ENCODE assay signal across 11 mouse cellular contexts in genomic region chr16:91385621-91386020, GRCm38 (mm10). TPM values are rescaled to one million over a fixed set of nuclear protein-coding genes. Genes with fewer than 3 reads are reported as not detected.
DNase-seq lines count a peak whose midpoint lies in the region; ATAC-seq and TF ChIP-seq lines count a peak whose summit lies in the region.
"Had no signal": no experiment of that assay in that cellular context is flagged by ENCODE, and none has a peak within 500 bp of the region (broad histone marks: within the 10 kb centered on the region; RNA-seq: fewer than 3 reads in every experiment).

No protein-coding gene starts in this region.

- TF ChIP-seq POLR2A in liver, adult 2 months (IDR thresholded peaks at IDR 0.05; ENCODE audit: extremely low read depth, insufficient read depth, low read length) = 0 out of 2 replicates have a peak, but pooled peaks have one; percentile 21

- no peak overlapping the region for H3K4me3 ChIP-seq in liver, adult 2 months (ENCODE audit: insufficient read depth, low read depth, low read length)
- no peak overlapping the region for H3K4me3 ChIP-seq in intestine, embryonic 16.5 days (ENCODE audit: low read length)
- no peak overlapping the region for H3K4me3 ChIP-seq in liver, embryonic 15.5 days (replicated peaks)
- H3K4me3 ChIP-seq: megakaryocyte, embryonic 14.5 days had no signal

- no peaks in the 10 kb centered on the region for H3K9me3 ChIP-seq in intestine, embryonic 16.5 days (ENCODE audit: control insufficient read depth, low read length)
- no peaks in the 10 kb centered on the region for H3K9me3 ChIP-seq in liver, embryonic 15.5 days (replicated peaks)
- H3K9me3 ChIP-seq: megakaryocyte, embryonic 14.5 days had no signal

- ATAC-seq in intestine, embryonic 16.5 days = peak; percentile 57
- peak; percentile 49 for ATAC-seq in liver, embryonic 15.5 days (ENCODE audit: insufficient read depth)

- H3K27ac ChIP-seq in liver, adult 2 months (replicated peaks; ENCODE audit: insufficient read depth, low read depth, low read length) = peak overlapping the region; percentile 88
- H3K27ac ChIP-seq in intestine, embryonic 16.5 days (ENCODE audit: low read length) = no peak overlapping the region
- H3K27ac ChIP-seq in liver, embryonic 15.5 days (replicated peaks) = peak overlapping the region; percentile 63

- H3K79me2 ChIP-seq in liver, adult 2 months (ENCODE audit: control insufficient read depth, insufficient read depth, low read length) = peaks cover 14% of the 10 kb centered on the region

- H3K36me3 ChIP-seq in liver, adult 2 months (ENCODE audit: control insufficient read depth, insufficient read depth, low read length) = peaks cover 29% of the 10 kb centered on the region
- H3K36me3 ChIP-seq in intestine, embryonic 16.5 days (ENCODE audit: control insufficient read depth, insufficient read depth, low read length) = peaks cover 13% of the 10 kb centered on the region
- H3K36me3 ChIP-seq in liver, embryonic 15.5 days (replicated peaks) = peaks cover 98% of the 10 kb centered on the region

- no peak overlapping the region for H3K4me2 ChIP-seq in intestine, embryonic 16.5 days (ENCODE audit: low read depth, low read length)
- no peak overlapping the region for H3K4me2 ChIP-seq in liver, embryonic 15.5 days

- H3K4me1 ChIP-seq in liver, adult 2 months (ENCODE audit: control insufficient read depth, insufficient read depth, low read length) = peaks cover 27% of the 10 kb centered on the region
- H3K4me1 ChIP-seq in intestine, embryonic 16.5 days (ENCODE audit: control insufficient read depth, insufficient read depth, low read length) = peaks cover 8% of the 10 kb centered on the region
- H3K4me1 ChIP-seq in liver, embryonic 15.5 days (replicated peaks) = peaks cover 43% of the 10 kb centered on the region

- TF ChIP-seq CTCF in liver, adult 2 months (IDR thresholded peaks at IDR 0.05; ENCODE audit: low read depth, low read length) = peak; percentile 26

- no peaks in the 10 kb centered on the region for H3K27me3 ChIP-seq in liver, adult 2 months (ENCODE audit: control insufficient read depth, insufficient read depth, low read length)
- no peaks in the 10 kb centered on the region for H3K27me3 ChIP-seq in intestine, embryonic 16.5 days (replicated peaks; ENCODE audit: control insufficient read depth, insufficient read depth, low read length)
- no peaks in the 10 kb centered on the region for H3K27me3 ChIP-seq in liver, embryonic 15.5 days
- H3K27me3 ChIP-seq: megakaryocyte, embryonic 14.5 days had no signal

- peak; percentile 96 for DNase-seq in liver, adult 2 months (ENCODE audit: extremely low read depth, low read depth, low spot score)
- DNase-seq in liver = no peak
- peak; percentile 50 for DNase-seq in yolk sac, embryonic 10.5 days (ENCODE audit: low spot score)
- DNase-seq in right cerebral cortex, postnatal 10 days (ENCODE audit: low spot score in 2 of 2) = no peak
- DNase-seq in spleen, adult 18-20 months = no peak
- no peak for DNase-seq in layer of hippocampus, adult 18-20 months (ENCODE audit: low spot score in 2 of 2)
- DNase-seq: adrenal gland, postnatal 25 days had no signal

- WGBS in liver, adult 2 months = 4% methylated on average over 10 of the region's 10 CpGs
- WGBS in intestine, embryonic 16.5 days = 43% methylated on average over 10 of the region's 10 CpGs
- 59% methylated on average over 10 of the region's 10 CpGs for WGBS in liver, embryonic 15.5 days (ENCODE audit: insufficient replicate concordance)

- peak overlapping the region; percentile 1; the same call in 1 of the 2 replicates for H3K9ac ChIP-seq in liver, adult 2 months (ENCODE audit: low read depth, low read length)
- H3K9ac ChIP-seq in intestine, embryonic 16.5 days (ENCODE audit: low read depth, low read length) = no peak overlapping the region
- no peak overlapping the region for H3K9ac ChIP-seq in liver, embryonic 15.5 days

RNA-seq across cellular contexts. Expression of gene Gm21970, which starts 5.9 kb away (rescaled TPM):
- total RNA-seq in liver, adult 2 months (2014; rRNA removed) = 0.83 TPM in 1 of 2 replicates, not detected in the other
- not detected in 2 replicates for polyA plus RNA-seq in liver, adult 2 months (2012; rRNA removed)
- polyA plus RNA-seq in intestine, embryonic 16.5 days (2015; fragmentation: Nextera tagmentation; extraction: Ambion mirVana) = not detected in 2 replicates
- polyA plus RNA-seq in liver, embryonic 15.5 days (2015; fragmentation: Nextera tagmentation; extraction: Ambion mirVana) = 0.31 TPM in 1 of 2 replicates, not detected in the other
- not detected for total RNA-seq in layer of hippocampus, adult 18-20 months (2021)
- total RNA-seq: adrenal gland, postnatal 25 days had no signal
- polyA plus RNA-seq: gonadal fat pad, adult 2 months had no signal

RNA-seq across cellular contexts. Expression of gene Ifnar2, which starts 13.0 kb away (rescaled TPM):
- 69.1 and 84.2 TPM in 2 replicates for total RNA-seq in liver, adult 2 months (2014; rRNA removed)
- 115 and 144 TPM in 2 replicates for polyA plus RNA-seq in liver, adult 2 months (2012; rRNA removed)
- 45.1 and 45.7 TPM in 2 replicates for polyA plus RNA-seq in intestine, embryonic 16.5 days (2015; fragmentation: Nextera tagmentation; extraction: Ambion mirVana)
- 86.9 and 90.8 TPM in 2 replicates for polyA plus RNA-seq in liver, embryonic 15.5 days (2015; fragmentation: Nextera tagmentation; extraction: Ambion mirVana)
- total RNA-seq in layer of hippocampus, adult 18-20 months (2021) = 10 to 100 TPM; 22.8 to 25.9 TPM

RNA-seq across cellular contexts. Expression of gene Il10rb, which starts 20.3 kb away (rescaled TPM):
- 7.3 and 9.5 TPM in 2 replicates for total RNA-seq in liver, adult 2 months (2014; rRNA removed)
- polyA plus RNA-seq in liver, adult 2 months (2012; rRNA removed) = 5.0 and 5.1 TPM in 2 replicates
- polyA plus RNA-seq in intestine, embryonic 16.5 days (2015; fragmentation: Nextera tagmentation; extraction: Ambion mirVana) = 103 and 120 TPM in 2 replicates
- 29.9 and 34.7 TPM in 2 replicates for polyA plus RNA-seq in liver, embryonic 15.5 days (2015; fragmentation: Nextera tagmentation; extraction: Ambion mirVana)
- 1 to 10 TPM; 7.8 to 9.5 TPM for total RNA-seq in layer of hippocampus, adult 18-20 months (2021)

Comparison
In these comparisons a context has a peak if more than half of its experiments do, and no peak if none do; other contexts are left out.
1. DNase-seq: peak in liver, adult 2 months (single experiment) and yolk sac, embryonic 10.5 days (single experiment); none in liver (single experiment), right cerebral cortex, postnatal 10 days (0 of 2), spleen, adult 18-20 months (0 of 2) and layer of hippocampus, adult 18-20 months (0 of 2).